Mouse (Mus musculus): ENCODE data around the gene Irf5. TPM values are rescaled to one million over a fixed set of nuclear protein-coding genes. Genes with fewer than 3 reads are reported as not detected.

Irf5 gene
- polyA plus RNA-seq, 1 experiment = 136 TPM

DNA sequence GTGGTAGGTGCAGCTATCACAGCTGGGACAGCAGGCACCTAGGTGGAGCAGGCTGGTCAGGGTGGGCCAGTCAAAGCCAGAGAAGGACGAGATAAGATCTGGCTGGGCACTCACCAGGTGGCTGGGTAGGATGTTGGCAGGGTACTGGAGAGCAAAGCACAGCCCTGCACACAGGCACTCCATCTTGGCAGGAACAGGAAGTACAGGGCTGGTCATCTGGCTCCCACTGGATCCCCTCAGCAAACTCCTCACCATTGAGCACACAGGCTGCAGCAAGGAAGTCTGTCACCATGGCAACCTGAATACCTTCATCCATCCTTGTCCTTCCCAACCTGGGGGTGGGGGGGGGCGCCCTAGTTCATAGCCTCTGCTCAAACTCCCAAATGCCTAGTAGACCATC lies 28.6 kb upstream of the Irf5 start:
- TF ChIP-seq POLR2A (IDR thresholded peaks at IDR 0.05; ENCODE audit: low read depth, low read length) (no peak), CTCF (IDR thresholded peaks at IDR 0.05; ENCODE audit: extremely low read depth, insufficient read depth, insufficient read length, insufficient replicate concordance) (no peak)
- Histone ChIP-seq H3K4me1 (ENCODE audit: control insufficient read depth, insufficient read depth, insufficient read length) (no peaks in the 10 kb centered on the region), H3K27me3 (ENCODE audit: control insufficient read depth, insufficient read depth, low read length) (0 out of 2 replicates have a peak, but pooled peaks cover 1% of the 10 kb centered on the region), H3K4me3 (ENCODE audit: extremely low read depth, insufficient read depth, insufficient read length) (no peak overlapping the region), H3K27ac (ENCODE audit: insufficient read depth, low read length) (no peak overlapping the region), H3K36me3 (ENCODE audit: control insufficient read depth, insufficient read depth, low read length) (no peaks in the 10 kb centered on the region)
- no peak for DNase-seq (ENCODE audit: low read depth in 1 of 2, low spot score in 2 of 2)
- 50% methylated on average over 2 of the region's 2 CpGs for whole genome bisulfite sequencing

DNA sequence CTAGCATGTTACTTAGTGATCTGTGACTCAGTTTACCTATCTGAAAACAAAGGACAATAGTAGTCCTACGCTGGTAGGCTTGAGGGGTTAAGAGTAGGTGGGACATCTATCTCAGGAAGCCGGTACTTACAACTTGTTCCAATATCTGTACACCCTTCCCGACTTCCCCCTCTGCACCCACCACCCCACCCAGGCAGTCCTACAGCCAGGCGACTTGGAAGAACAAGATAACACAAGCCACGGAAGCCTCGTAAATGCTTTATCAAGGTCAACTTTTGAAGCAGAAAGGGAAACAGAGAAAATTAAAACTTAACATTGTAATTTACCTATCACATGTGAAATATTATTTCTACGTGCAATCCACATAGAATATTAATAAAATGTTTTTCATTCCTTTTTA lies 26.2 kb upstream of the Irf5 start:
- no peak overlapping the region for H3K27ac ChIP-seq (ENCODE audit: insufficient read depth, low read length)
- H3K4me3 ChIP-seq (ENCODE audit: extremely low read depth, insufficient read depth, insufficient read length) = no peak overlapping the region
- no peaks in the 10 kb centered on the region for H3K4me1 ChIP-seq (ENCODE audit: control insufficient read depth, insufficient read depth, insufficient read length)
- H3K36me3 ChIP-seq (ENCODE audit: control insufficient read depth, insufficient read depth, low read length) = no peaks in the 10 kb centered on the region
- no peak for DNase-seq (ENCODE audit: low read depth in 1 of 2, low spot score in 2 of 2)
- 72% methylated on average over 7 of the region's 7 CpGs for WGBS
- TF ChIP-seq CTCF (IDR thresholded peaks at IDR 0.05; ENCODE audit: extremely low read depth, insufficient read depth, insufficient read length, insufficient replicate concordance) (no peak), POLR2A (IDR thresholded peaks at IDR 0.05; ENCODE audit: low read depth, low read length) (no peak)
- H3K27me3 ChIP-seq (ENCODE audit: control insufficient read depth, insufficient read depth, low read length) = 0 out of 2 replicates have a peak, but pooled peaks cover 1% of the 10 kb centered on the region

GRCm38 (mm10) chr6:29500810-29501209 lies 25.6 kb upstream of the Irf5 start:
- H3K4me1 ChIP-seq (ENCODE audit: control insufficient read depth, insufficient read depth, insufficient read length) = no peaks in the 10 kb centered on the region
- H3K4me3 ChIP-seq (ENCODE audit: extremely low read depth, insufficient read depth, insufficient read length) = no peak overlapping the region
- no peak overlapping the region for H3K27ac ChIP-seq (ENCODE audit: insufficient read depth, low read length)
- TF ChIP-seq CTCF (IDR thresholded peaks at IDR 0.05; ENCODE audit: extremely low read depth, insufficient read depth, insufficient read length, insufficient replicate concordance) (no peak), POLR2A (IDR thresholded peaks at IDR 0.05; ENCODE audit: low read depth, low read length) (no peak)
- no peak for DNase-seq (ENCODE audit: low read depth in 1 of 2, low spot score in 2 of 2)
- H3K27me3 ChIP-seq (ENCODE audit: control insufficient read depth, insufficient read depth, low read length) = no peaks in the 10 kb centered on the region
- 89% methylated on average over 6 of the region's 6 CpGs for WGBS
- no peaks in the 10 kb centered on the region for H3K36me3 ChIP-seq (ENCODE audit: control insufficient read depth, insufficient read depth, low read length)

- DNase-seq (ENCODE audit: low read depth in 1 of 2, low spot score in 2 of 2) = no peak
- H3K4me1 ChIP-seq (ENCODE audit: control insufficient read depth, insufficient read depth, insufficient read length) = no peaks in the 10 kb centered on the region
- H3K4me3 ChIP-seq (ENCODE audit: extremely low read depth, insufficient read depth, insufficient read length) = no peak overlapping the region
- TF ChIP-seq CTCF (IDR thresholded peaks at IDR 0.05; ENCODE audit: extremely low read depth, insufficient read depth, insufficient read length, insufficient replicate concordance) = no peak
- TF ChIP-seq POLR2A (IDR thresholded peaks at IDR 0.05; ENCODE audit: low read depth, low read length) = no peak
- no peaks in the 10 kb centered on the region for H3K36me3 ChIP-seq (ENCODE audit: control insufficient read depth, insufficient read depth, low read length)
- 83% methylated on average over 1 of the region's 1 CpGs for WGBS
- no peaks in the 10 kb centered on the region for H3K27me3 ChIP-seq (ENCODE audit: control insufficient read depth, insufficient read depth, low read length)
- no peak overlapping the region for H3K27ac ChIP-seq (ENCODE audit: insufficient read depth, low read length)
Measured at GRCm38 (mm10) chr6:29501599-29501998, 24.8 kb upstream of the Irf5 start.

- H3K27ac ChIP-seq (ENCODE audit: insufficient read depth, low read length) = no peak overlapping the region
- DNase-seq (ENCODE audit: low read depth in 1 of 2, low spot score in 2 of 2) = no peak
- H3K27me3 ChIP-seq (ENCODE audit: control insufficient read depth, insufficient read depth, low read length) = peaks cover 13% of the 10 kb centered on the region
- peaks cover 6% of the 10 kb centered on the region for H3K4me1 ChIP-seq (ENCODE audit: control insufficient read depth, insufficient read depth, insufficient read length)
- no peaks in the 10 kb centered on the region for H3K36me3 ChIP-seq (ENCODE audit: control insufficient read depth, insufficient read depth, low read length)
- no peak for TF ChIP-seq POLR2A (IDR thresholded peaks at IDR 0.05; ENCODE audit: low read depth, low read length)
- no peak; the same call in 1 of the 2 replicates for TF ChIP-seq CTCF (IDR thresholded peaks at IDR 0.05; ENCODE audit: extremely low read depth, insufficient read depth, insufficient read length, insufficient replicate concordance)
- H3K4me3 ChIP-seq (ENCODE audit: extremely low read depth, insufficient read depth, insufficient read length) = no peak overlapping the region
- WGBS = 86% methylated on average over 5 of the region's 5 CpGs
Measured at GRCm38 (mm10) chr6:29505493-29505892, 20.9 kb upstream of the Irf5 start.

DNA sequence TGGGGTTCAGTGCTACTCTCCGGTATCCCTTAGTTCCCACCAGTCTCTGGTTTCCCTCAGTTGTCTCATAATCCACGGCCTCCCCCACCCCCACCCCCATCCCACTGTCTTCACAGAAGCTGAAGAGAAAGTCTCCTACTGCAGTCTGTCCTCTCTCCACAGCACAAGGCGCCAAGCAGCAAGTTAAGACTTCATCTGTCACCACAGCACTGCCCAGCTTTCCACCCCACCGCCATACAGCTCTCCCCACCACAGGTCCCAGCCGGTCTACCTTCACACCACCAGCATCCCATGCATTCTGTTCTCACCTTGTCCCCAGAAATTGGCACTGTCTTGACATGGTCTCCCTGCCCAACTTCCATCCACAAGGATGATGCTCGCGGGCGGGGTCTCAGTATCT lies 19.6 kb upstream of the Irf5 start:
- Histone ChIP-seq H3K27ac (ENCODE audit: insufficient read depth, low read length) (no peak overlapping the region), H3K36me3 (ENCODE audit: control insufficient read depth, insufficient read depth, low read length) (no peaks in the 10 kb centered on the region), H3K4me1 (ENCODE audit: control insufficient read depth, insufficient read depth, insufficient read length) (peaks cover 6% of the 10 kb centered on the region), H3K4me3 (ENCODE audit: extremely low read depth, insufficient read depth, insufficient read length) (no peak overlapping the region), H3K27me3 (ENCODE audit: control insufficient read depth, insufficient read depth, low read length) (peaks cover 13% of the 10 kb centered on the region)
- WGBS = 49% methylated on average over 8 of the region's 8 CpGs
- no peak for DNase-seq (ENCODE audit: low read depth in 1 of 2, low spot score in 2 of 2)
- TF ChIP-seq CTCF (IDR thresholded peaks at IDR 0.05; ENCODE audit: extremely low read depth, insufficient read depth, insufficient read length, insufficient replicate concordance) (no peak), POLR2A (IDR thresholded peaks at IDR 0.05; ENCODE audit: low read depth, low read length) (no peak)

GRCm38 (mm10) chr6:29507447-29508309 lies 18.7 kb upstream of the Irf5 start, which contains the start of gene Kcp:
Gene Kcp (minus strand): TSS chr6:29507952.
- WGBS = 5% methylated on average over 47 of the region's 47 CpGs
- Histone ChIP-seq H3K27me3 (ENCODE audit: control insufficient read depth, insufficient read depth, low read length) (peaks cover 13% of the 10 kb centered on the region), H3K4me1 (ENCODE audit: control insufficient read depth, insufficient read depth, insufficient read length) (peaks cover 10% of the 10 kb centered on the region), H3K36me3 (ENCODE audit: control insufficient read depth, insufficient read depth, low read length) (no peaks in the 10 kb centered on the region), H3K4me3 (ENCODE audit: extremely low read depth, insufficient read depth, insufficient read length) (peak within 1 kb of the TSS; percentile 40), H3K27ac (ENCODE audit: insufficient read depth, low read length) (no peak within 1 kb of the TSS)
- TF ChIP-seq CTCF (IDR thresholded peaks at IDR 0.05; ENCODE audit: extremely low read depth, insufficient read depth, insufficient read length, insufficient replicate concordance) (no peak), POLR2A (IDR thresholded peaks at IDR 0.05; ENCODE audit: low read depth, low read length) (no peak)
- no peak for DNase-seq (ENCODE audit: low read depth in 1 of 2, low spot score in 2 of 2)

Data from spleen, adult 2 months (tissue).